8 mouse cellular contexts compared by ENCODE assay signal in genomic region chr8:70131166-70131883, GRCm38 (mm10). TPM values are rescaled to one million over a fixed set of nuclear protein-coding genes. Genes with fewer than 3 reads are reported as not detected.
A peak's percentile ranks its signal among the peaks of the same experiment; 100 is the strongest.
DNase-seq lines count a peak whose midpoint lies in the region; ATAC-seq and TF ChIP-seq lines count a peak whose summit lies in the region.

Gene Nr2c2ap (plus strand): TSS chr8:70131333.

- WGBS in embryonic facial prominence, embryonic 15.5 days, result 1% methylated on average over 37 of the region's 37 CpGs
- WGBS in kidney, embryonic 14.5 days, result 1% methylated on average over 37 of the region's 37 CpGs
- WGBS in liver, adult 2 months, result 3% methylated on average over 37 of the region's 37 CpGs

- no peaks in the 10 kb centered on the region for H3K27me3 ChIP-seq in embryonic facial prominence, embryonic 15.5 days
- H3K27me3 ChIP-seq in kidney, embryonic 14.5 days (ENCODE audit: control insufficient read depth, insufficient read depth, low read length), result no peaks in the 10 kb centered on the region
- H3K27me3 ChIP-seq in liver, adult 2 months (ENCODE audit: control insufficient read depth, insufficient read depth, low read length), result no peaks in the 10 kb centered on the region
- H3K27me3 ChIP-seq in myocyte (ENCODE audit: control insufficient read depth, insufficient read depth, insufficient read length), result no peaks in the 10 kb centered on the region
- H3K27me3 ChIP-seq in splenic B cell, adult 2 months (ENCODE audit: control insufficient read depth, insufficient read depth, low read length, poor library complexity, severe bottlenecking), result no peaks in the 10 kb centered on the region

- no peak for TF ChIP-seq CTCF in liver, adult 2 months (IDR thresholded peaks at IDR 0.05; ENCODE audit: low read depth, low read length)

- peaks cover 10% of the 10 kb centered on the region for H3K4me1 ChIP-seq in embryonic facial prominence, embryonic 15.5 days
- 0 out of 2 replicates have a peak, but pooled peaks cover 5% of the 10 kb centered on the region for H3K4me1 ChIP-seq in kidney, embryonic 14.5 days (ENCODE audit: control insufficient read depth, insufficient read depth, low read length)
- H3K4me1 ChIP-seq in liver, adult 2 months (ENCODE audit: control insufficient read depth, insufficient read depth, low read length), result peaks cover 21% of the 10 kb centered on the region

- H3K4me2 ChIP-seq in embryonic facial prominence, embryonic 15.5 days (replicated peaks), result peak within 1 kb of the TSS; percentile 84
- H3K4me2 ChIP-seq in kidney, embryonic 14.5 days (replicated peaks; ENCODE audit: low read depth, low read length), result peak within 1 kb of the TSS; percentile 71
- peak within 1 kb of the TSS; percentile 95 for H3K4me2 ChIP-seq in myocyte (ENCODE audit: low read depth)

- no peaks in the 10 kb centered on the region; the same call in 1 of the 2 replicates for H3K79me2 ChIP-seq in liver, adult 2 months (ENCODE audit: control insufficient read depth, insufficient read depth, low read length)
- no peaks in the 10 kb centered on the region for H3K79me2 ChIP-seq in myocyte (ENCODE audit: control insufficient read depth, insufficient read depth)

- peak; percentile 84 for ATAC-seq in embryonic facial prominence, embryonic 15.5 days (ENCODE audit: insufficient number of reproducible peaks, low FRiP score, low TSS enrichment, low read depth)
- ATAC-seq in kidney, embryonic 14.5 days (ENCODE audit: low FRiP score, low TSS enrichment), result peak; percentile 90

- peak within 1 kb of the TSS; percentile 71 for H3K4me3 ChIP-seq in embryonic facial prominence, embryonic 15.5 days (replicated peaks)
- peak within 1 kb of the TSS; percentile 77 for H3K4me3 ChIP-seq in kidney, embryonic 14.5 days (ENCODE audit: low read length)
- H3K4me3 ChIP-seq in liver, adult 2 months (ENCODE audit: insufficient read depth, low read depth, low read length), result peak within 1 kb of the TSS; percentile 78
- peak within 1 kb of the TSS; percentile 76 for H3K4me3 ChIP-seq in myocyte

- H3K27ac ChIP-seq in embryonic facial prominence, embryonic 15.5 days (replicated peaks), result 0 out of 2 replicates have a peak within 1 kb of the TSS, but pooled peaks have one; percentile 36
- no peak within 1 kb of the TSS for H3K27ac ChIP-seq in kidney, embryonic 14.5 days (ENCODE audit: low read depth, low read length)
- H3K27ac ChIP-seq in liver, adult 2 months (replicated peaks; ENCODE audit: insufficient read depth, low read depth, low read length), result peak within 1 kb of the TSS; percentile 74

- H3K9me3 ChIP-seq in embryonic facial prominence, embryonic 15.5 days (replicated peaks), result no peaks in the 10 kb centered on the region
- no peaks in the 10 kb centered on the region for H3K9me3 ChIP-seq in kidney, embryonic 14.5 days (ENCODE audit: control insufficient read depth, low read length)

- TF ChIP-seq POLR2A in liver, adult 2 months (IDR thresholded peaks at IDR 0.05; ENCODE audit: extremely low read depth, insufficient read depth, low read length), result 0 out of 2 replicates have a peak, but pooled peaks have one; percentile 47
- peak; percentile 62 for TF ChIP-seq POLR2A in myocyte (IDR thresholded peaks at IDR 0.05; ENCODE audit: insufficient read length, low read depth)

- H3K9ac ChIP-seq in embryonic facial prominence, embryonic 15.5 days, result peak within 1 kb of the TSS; percentile 54
- peak within 1 kb of the TSS; percentile 74 for H3K9ac ChIP-seq in kidney, embryonic 14.5 days (ENCODE audit: low read depth, low read length)
- peak within 1 kb of the TSS; percentile 82 for H3K9ac ChIP-seq in liver, adult 2 months (ENCODE audit: low read depth, low read length)

- H3K36me3 ChIP-seq in embryonic facial prominence, embryonic 15.5 days, result peaks cover 39% of the 10 kb centered on the region
- H3K36me3 ChIP-seq in kidney, embryonic 14.5 days (ENCODE audit: control insufficient read depth, insufficient read depth, low read length), result peaks cover 33% of the 10 kb centered on the region
- H3K36me3 ChIP-seq in liver, adult 2 months (ENCODE audit: control insufficient read depth, insufficient read depth, low read length), result 0 out of 2 replicates have a peak, but pooled peaks cover 3% of the 10 kb centered on the region
- no peaks in the 10 kb centered on the region for H3K36me3 ChIP-seq in myocyte (ENCODE audit: control insufficient read depth, insufficient read depth)
- H3K36me3 ChIP-seq in splenic B cell, adult 2 months (ENCODE audit: control insufficient read depth, insufficient read depth, low read length, poor library complexity, severe bottlenecking), result no peaks in the 10 kb centered on the region; the same call in 1 of the 2 replicates

- DNase-seq in A20 (ENCODE audit: low read depth, low spot score), result peak; percentile 95
- peak; percentile 61 to 70 for DNase-seq in adrenal gland, postnatal 4 days (ENCODE audit: low spot score in 2 of 2)
- DNase-seq in heart, adult 9 months (ENCODE audit: low spot score in 2 of 2), result peak; percentile 72 to 82
- DNase-seq in liver, adult 2 months (ENCODE audit: extremely low read depth, low read depth, low spot score), result peak; percentile 66
- DNase-seq in splenic B cell, adult 2 months (ENCODE audit: low read depth, low spot score), result peak; percentile 95

- peak within 1 kb of the TSS; percentile 0 for H3ac ChIP-seq in myocyte (ENCODE audit: control insufficient read depth, insufficient read length)

TF ChIP-seq in myocyte, 11 proteins besides CTCF, POLR2A, EP300 and RAD21:
- TF ChIP-seq TCF12 (IDR thresholded peaks at IDR 0.05; ENCODE audit: insufficient read depth, poor library complexity, severe bottlenecking), result no peak
- no peak for TF ChIP-seq MAX (IDR thresholded peaks at IDR 0.05; ENCODE audit: low read depth)
- TF ChIP-seq USF1 (IDR thresholded peaks at IDR 0.05; ENCODE audit: low read depth), result no peak
- TF ChIP-seq MYOD1 (IDR thresholded peaks at IDR 0.05; ENCODE audit: control insufficient read depth in 1 of 3, insufficient read length in 2 of 3, low read depth in 2 of 3), result peak in 1 of 3 experiments; percentile 10
- no peak for TF ChIP-seq REST (IDR thresholded peaks at IDR 0.05; ENCODE audit: insufficient read depth, insufficient read length)
- no peak for TF ChIP-seq TCF3 (IDR thresholded peaks at IDR 0.05; ENCODE audit: insufficient read length, low read depth)
- TF ChIP-seq CEBPB (IDR thresholded peaks at IDR 0.05; ENCODE audit: insufficient read depth, poor library complexity, severe bottlenecking), result no peak
- no peak for TF ChIP-seq E2F4 (IDR thresholded peaks at IDR 0.05; ENCODE audit: insufficient read depth)
- peak; percentile 6 for TF ChIP-seq SRF (IDR thresholded peaks at IDR 0.05; ENCODE audit: control insufficient read depth, insufficient read length, low read depth)
- peak; percentile 78 for TF ChIP-seq POLR2AphosphoS2 (IDR thresholded peaks at IDR 0.05; ENCODE audit: insufficient read length, low read depth)
- TF ChIP-seq MYOG (IDR thresholded peaks at IDR 0.05; ENCODE audit: control insufficient read depth in 1 of 3, insufficient read depth in 1 of 3, insufficient read length in 2 of 3, low read depth in 2 of 3), result no peak

RNA-seq across cellular contexts. Expression of gene Nr2c2ap, which starts in this region (rescaled TPM):
- total RNA-seq in adrenal gland, postnatal 4 days (2021), result 10 to 100 TPM; 23.6 to 26.0 TPM
- polyA plus RNA-seq in embryonic facial prominence, embryonic 15.5 days (2015; fragmentation: Nextera tagmentation; extraction: Ambion mirVana), result 33.0 and 33.3 TPM in 2 replicates
- 25.5 and 40.7 TPM in 2 replicates for polyA plus RNA-seq in kidney, embryonic 14.5 days (2014; fragmentation: Nextera tagmentation; extraction: Ambion mirVana)
- 3.3 and 4.4 TPM in 2 replicates for total RNA-seq in liver, adult 2 months (2014; rRNA removed)
- 15.0 and 16.6 TPM in 2 replicates for polyA plus RNA-seq in liver, adult 2 months (2012; rRNA removed)
- polyA plus RNA-seq in myocyte (2012; fragmentation: generic; extraction: Trizol), result 41.3 TPM
